Mouse (Mus musculus): ENCODE measurements around the gene Atp6v1g1. TPM values are rescaled to one million over a fixed set of nuclear protein-coding genes. Genes with fewer than 3 reads are reported as not detected.

The Atp6v1g1 gene
- polyA plus RNA-seq, 1 experiment from 2014 or later: 480 TPM

DNA sequence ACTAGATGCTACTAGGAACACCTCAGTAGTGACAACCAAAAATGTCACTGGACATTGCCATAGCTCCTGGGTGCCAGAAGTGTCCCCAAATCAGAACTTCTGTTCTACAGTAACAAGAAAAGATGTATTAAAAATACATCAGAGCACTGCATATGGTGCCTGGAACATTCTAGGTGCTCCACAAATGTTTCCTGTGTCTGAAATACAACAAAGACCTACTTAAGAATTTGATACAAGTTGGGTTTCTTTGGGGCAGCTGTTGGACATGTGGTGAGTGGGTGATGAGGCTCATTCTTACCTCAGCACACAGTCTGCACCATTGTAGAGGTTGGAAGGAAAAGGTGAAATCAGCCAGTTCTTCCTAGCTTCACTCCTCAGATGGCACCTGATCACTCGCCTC is 8.3 kb downstream of the Atp6v1g1 start:
- no peak overlapping the region for H3K4me2 ChIP-seq
- 79% methylated on average over 1 of the region's 1 CpGs for WGBS
- peaks cover 44% of the 10 kb centered on the region for H3K36me3 ChIP-seq
- no peak for ATAC-seq (ENCODE audit: low FRiP score)
- H3K4me1 ChIP-seq (replicated peaks): peaks cover 15% of the 10 kb centered on the region
- H3K27ac ChIP-seq: no peak overlapping the region
- peaks cover 17% of the 10 kb centered on the region for H3K27me3 ChIP-seq
- H3K9ac ChIP-seq: no peak overlapping the region
- H3K9me3 ChIP-seq: no peaks in the 10 kb centered on the region
- no peak overlapping the region for H3K4me3 ChIP-seq

GRCm38 (mm10) chr4:63553789-63554576 is 9.4 kb downstream of the Atp6v1g1 start:
- Histone ChIP-seq H3K9me3 (no peaks in the 10 kb centered on the region), H3K27ac (no peak overlapping the region), H3K4me3 (no peak overlapping the region), H3K9ac (no peak overlapping the region), H3K27me3 (peaks cover 18% of the 10 kb centered on the region), H3K4me2 (no peak overlapping the region), H3K36me3 (peaks cover 35% of the 10 kb centered on the region), H3K4me1 (replicated peaks) (peaks cover 17% of the 10 kb centered on the region)
- WGBS: 16% methylated on average over 4 of the region's 4 CpGs
- ATAC-seq (ENCODE audit: low FRiP score): no peak

DNA sequence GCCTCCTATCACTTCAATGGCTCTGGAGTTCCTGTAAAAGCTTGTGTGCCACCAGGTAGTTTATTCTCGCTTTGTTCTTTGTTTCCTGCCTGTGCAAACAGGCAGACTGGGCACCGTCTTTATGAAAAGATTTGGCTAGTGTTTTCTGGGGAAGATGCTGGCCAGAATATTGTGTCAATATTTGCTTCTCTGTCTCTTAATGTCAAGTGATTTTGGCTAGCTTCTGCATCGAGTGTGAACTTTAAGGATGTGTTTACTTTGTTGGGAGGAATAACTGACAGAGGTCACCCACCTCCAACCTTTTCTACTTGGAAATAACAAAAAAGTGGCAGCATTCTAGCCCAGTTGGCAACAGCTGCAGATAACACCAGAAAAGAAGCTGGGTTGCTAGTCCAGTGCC is 10.0 kb downstream of the Atp6v1g1 start:
- Histone ChIP-seq H3K27ac (no peak overlapping the region), H3K4me3 (no peak overlapping the region), H3K9me3 (no peaks in the 10 kb centered on the region), H3K4me1 (replicated peaks) (peaks cover 23% of the 10 kb centered on the region), H3K27me3 (peaks cover 18% of the 10 kb centered on the region), H3K4me2 (no peak overlapping the region), H3K9ac (no peak overlapping the region), H3K36me3 (peaks cover 29% of the 10 kb centered on the region)
- WGBS: 20% methylated on average over 3 of the region's 3 CpGs
- no peak for ATAC-seq (ENCODE audit: low FRiP score)

GRCm38 (mm10) chr4:63555111-63555510 is 10.5 kb downstream of the Atp6v1g1 start:
- Histone ChIP-seq H3K36me3 (peaks cover 27% of the 10 kb centered on the region), H3K27me3 (peaks cover 18% of the 10 kb centered on the region), H3K4me3 (no peak overlapping the region), H3K4me1 (replicated peaks) (peaks cover 27% of the 10 kb centered on the region), H3K27ac (no peak overlapping the region), H3K9ac (no peak overlapping the region), H3K4me2 (no peak overlapping the region), H3K9me3 (no peaks in the 10 kb centered on the region)
- WGBS: 95% methylated on average over 2 of the region's 2 CpGs
- no peak for ATAC-seq (ENCODE audit: low FRiP score)

- Histone ChIP-seq H3K4me3 (no peak overlapping the region), H3K4me1 (replicated peaks) (peaks cover 27% of the 10 kb centered on the region), H3K36me3 (peaks cover 15% of the 10 kb centered on the region), H3K9me3 (no peaks in the 10 kb centered on the region), H3K4me2 (no peak overlapping the region), H3K27ac (no peak overlapping the region), H3K27me3 (peaks cover 26% of the 10 kb centered on the region), H3K9ac (no peak overlapping the region)
- 62% methylated on average over 5 of the region's 5 CpGs for WGBS
- ATAC-seq (ENCODE audit: low FRiP score): no peak
Measured at GRCm38 (mm10) chr4:63556665-63557064, 12.1 kb downstream of the Atp6v1g1 start.

DNA sequence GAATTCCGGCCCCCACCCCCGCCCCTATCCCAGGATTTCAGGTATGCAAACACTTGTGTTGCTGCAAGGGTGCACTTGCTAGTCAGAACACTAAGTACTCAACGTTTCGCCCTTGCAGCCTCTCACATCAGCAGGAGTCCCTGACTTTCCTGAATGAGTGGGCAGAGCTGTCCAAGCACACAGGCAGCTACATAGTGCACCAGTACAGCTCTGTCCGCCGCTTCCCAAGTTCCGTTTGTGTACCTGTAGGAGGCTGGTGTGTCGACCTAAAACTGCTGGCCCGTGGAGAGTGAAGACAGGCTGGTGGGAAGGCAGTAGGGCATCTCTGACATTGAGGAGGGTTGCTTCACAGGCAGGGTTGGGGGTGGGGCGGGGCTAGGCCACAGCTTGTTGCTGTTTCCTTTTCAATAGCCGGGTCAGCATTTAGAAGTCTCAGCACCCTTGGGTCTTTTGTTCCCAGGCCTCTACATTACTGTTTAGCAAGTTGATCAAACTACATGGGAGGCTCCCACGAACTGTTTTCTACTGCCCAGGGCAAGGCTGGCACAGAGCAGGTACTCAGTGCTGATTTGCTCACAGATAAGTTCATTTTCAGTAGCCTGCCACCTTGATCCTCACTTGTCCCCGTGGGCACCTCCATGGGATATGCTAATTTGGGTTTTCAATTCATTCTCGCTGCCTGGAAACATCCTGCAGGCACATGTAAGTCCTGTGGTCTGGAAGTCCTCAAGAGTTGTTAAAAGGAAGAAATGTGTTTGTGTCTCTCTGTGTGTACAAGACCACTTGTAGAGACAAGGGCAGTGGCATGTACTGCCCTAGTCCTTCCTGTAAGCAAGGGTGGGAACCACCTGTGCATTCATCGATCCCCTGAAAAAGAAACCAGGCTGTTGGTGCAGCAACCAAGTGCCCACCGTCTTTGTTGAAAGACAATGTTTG is 12.8 kb downstream of the Atp6v1g1 start:
- Histone ChIP-seq H3K36me3 (peaks cover 8% of the 10 kb centered on the region), H3K4me2 (peak overlapping the region; percentile 83; the same call in 1 of the 2 replicates), H3K4me3 (peak overlapping the region; percentile 65; the same call in 1 of the 2 replicates), H3K27ac (no peak overlapping the region), H3K27me3 (peaks cover 26% of the 10 kb centered on the region), H3K9me3 (no peaks in the 10 kb centered on the region), H3K4me1 (replicated peaks) (peaks cover 27% of the 10 kb centered on the region), H3K9ac (peak overlapping the region; percentile 84; the same call in 1 of the 2 replicates)
- no peak for ATAC-seq (ENCODE audit: low FRiP score)
- 26% methylated on average over 15 of the region's 16 CpGs for WGBS

- Histone ChIP-seq H3K36me3 (no peaks in the 10 kb centered on the region), H3K27ac (no peak within 1 kb of the TSS), H3K9ac (peak within 1 kb of the TSS; percentile 84), H3K4me2 (peak within 1 kb of the TSS; percentile 83), H3K4me3 (peak within 1 kb of the TSS; percentile 65), H3K27me3 (peaks cover 26% of the 10 kb centered on the region), H3K9me3 (no peaks in the 10 kb centered on the region), H3K4me1 (replicated peaks) (peaks cover 27% of the 10 kb centered on the region)
- ATAC-seq (ENCODE audit: low FRiP score): peak; percentile 76
- WGBS: under 1% methylated on average over 80 of the region's 81 CpGs
Measured at GRCm38 (mm10) chr4:63558407-63559081, 14.0 kb downstream of the Atp6v1g1 start, which contains the start of gene Tmem268. Gene Tmem268 (plus strand): TSS chr4:63558781.

- H3K36me3 ChIP-seq: no peaks in the 10 kb centered on the region
- H3K27ac ChIP-seq: no peak overlapping the region
- peaks cover 26% of the 10 kb centered on the region for H3K27me3 ChIP-seq
- H3K4me1 ChIP-seq (replicated peaks): peaks cover 27% of the 10 kb centered on the region
- H3K9ac ChIP-seq: peak overlapping the region; percentile 84
- no peaks in the 10 kb centered on the region for H3K9me3 ChIP-seq
- ATAC-seq (ENCODE audit: low FRiP score): peak; percentile 38; the same call in 1 of the 2 replicates
- peak overlapping the region; percentile 83 for H3K4me2 ChIP-seq
- peak overlapping the region; percentile 65 for H3K4me3 ChIP-seq
- WGBS: 26% methylated on average over 9 of the region's 9 CpGs
Measured at GRCm38 (mm10) chr4:63559127-63559697, 14.6 kb downstream of the Atp6v1g1 start.

DNA sequence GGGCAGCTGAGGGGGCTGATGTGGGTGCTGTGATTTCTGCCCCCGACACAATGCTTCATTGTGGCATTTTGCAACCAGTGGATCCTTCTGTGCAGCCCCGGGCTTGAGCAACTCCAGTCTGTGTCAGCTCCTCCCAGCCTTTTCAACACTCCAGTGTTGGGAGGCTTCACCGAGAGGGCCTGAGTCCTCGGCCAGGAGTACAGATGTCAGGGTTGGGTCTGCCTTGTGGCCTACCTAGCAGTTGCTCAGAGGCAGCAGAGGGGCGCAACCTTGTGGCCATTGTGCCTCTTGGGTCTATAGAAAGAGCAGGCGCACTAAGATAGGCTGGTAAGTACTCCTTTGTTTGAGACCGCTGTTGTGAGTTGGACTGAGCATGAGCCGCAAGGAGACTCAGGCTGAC is 15.5 kb downstream of the Atp6v1g1 start:
- H3K4me3 ChIP-seq: no peak overlapping the region
- no peak overlapping the region for H3K9ac ChIP-seq
- H3K4me1 ChIP-seq (replicated peaks): peaks cover 27% of the 10 kb centered on the region
- H3K27me3 ChIP-seq: peaks cover 26% of the 10 kb centered on the region
- no peaks in the 10 kb centered on the region for H3K36me3 ChIP-seq
- 53% methylated on average over 8 of the region's 8 CpGs for WGBS
- no peaks in the 10 kb centered on the region for H3K9me3 ChIP-seq
- ATAC-seq (ENCODE audit: low FRiP score): no peak
- no peak overlapping the region for H3K27ac ChIP-seq
- H3K4me2 ChIP-seq: no peak overlapping the region

DNA sequence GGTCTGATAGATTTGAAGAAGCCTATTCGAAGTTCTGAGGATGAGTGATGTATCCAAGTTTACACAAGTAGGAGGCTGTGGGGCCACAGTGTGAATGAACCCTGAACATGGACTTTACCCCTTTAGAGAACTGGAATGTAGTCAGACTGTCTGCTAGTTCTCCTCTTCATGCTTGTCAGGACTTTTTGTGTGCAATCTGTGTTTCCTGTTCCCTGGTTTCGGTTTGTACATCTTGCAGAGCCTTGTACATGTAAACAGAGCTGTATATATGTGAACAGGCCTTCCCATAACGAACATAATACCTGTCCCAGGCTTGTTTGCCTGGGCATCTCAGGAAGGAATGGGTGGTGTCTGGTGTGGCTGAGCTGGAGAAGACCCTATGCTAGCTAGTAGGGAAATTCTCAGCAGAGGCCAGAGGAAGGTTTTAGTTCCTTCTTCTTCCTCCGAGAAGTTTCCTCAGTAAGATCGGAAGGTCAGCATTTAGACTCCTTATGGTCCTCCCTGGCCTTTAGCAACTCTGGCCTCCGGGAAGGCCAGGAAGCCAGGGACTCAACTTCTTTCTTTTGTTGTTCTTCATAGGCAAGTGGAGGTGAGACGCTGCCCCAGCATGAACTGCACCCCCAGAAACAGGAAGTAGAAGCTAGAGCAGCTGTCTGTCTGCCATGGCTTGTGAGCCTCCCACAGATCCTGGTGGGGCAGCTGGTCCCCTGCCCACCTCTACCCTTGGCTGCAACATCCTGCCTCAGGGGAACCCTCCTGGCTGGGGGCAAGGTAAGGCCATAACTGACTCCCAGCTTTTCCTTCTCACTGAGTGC is 17.5 kb downstream of the Atp6v1g1 start:
- Histone ChIP-seq H3K4me3 (no peak overlapping the region), H3K9me3 (no peaks in the 10 kb centered on the region), H3K9ac (no peak overlapping the region), H3K27me3 (peaks cover 17% of the 10 kb centered on the region), H3K4me1 (replicated peaks) (peaks cover 24% of the 10 kb centered on the region), H3K4me2 (no peak overlapping the region), H3K27ac (no peak overlapping the region), H3K36me3 (no peaks in the 10 kb centered on the region)
- no peak for ATAC-seq (ENCODE audit: low FRiP score)
- WGBS: 78% methylated on average over 7 of the region's 7 CpGs

DNA sequence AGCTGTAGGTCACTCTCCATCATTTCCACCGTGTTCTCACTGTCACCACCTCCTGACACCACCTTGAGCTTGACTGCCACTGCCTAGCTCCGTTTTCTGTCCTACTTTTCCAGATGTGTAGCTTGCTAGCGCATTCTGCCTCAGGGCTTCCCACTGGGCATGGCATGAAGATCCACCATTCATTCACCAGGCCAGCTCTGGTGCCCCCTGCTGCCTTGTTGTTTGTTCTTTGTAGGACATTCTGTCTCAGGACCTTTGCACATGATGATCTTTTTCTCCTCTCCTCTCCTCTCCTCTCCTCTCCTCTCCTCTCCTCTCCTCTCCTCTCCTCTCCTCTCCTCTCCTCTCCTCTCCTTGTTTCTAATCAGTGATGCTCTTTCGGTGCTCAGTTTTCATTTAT is 18.2 kb downstream of the Atp6v1g1 start:
- Histone ChIP-seq H3K9ac (no peak overlapping the region), H3K27ac (no peak overlapping the region), H3K4me2 (no peak overlapping the region), H3K9me3 (no peaks in the 10 kb centered on the region), H3K4me3 (no peak overlapping the region), H3K4me1 (replicated peaks) (peaks cover 18% of the 10 kb centered on the region), H3K27me3 (peaks cover 10% of the 10 kb centered on the region), H3K36me3 (no peaks in the 10 kb centered on the region)
- WGBS: 85% methylated on average over 4 of the region's 4 CpGs
- no peak for ATAC-seq (ENCODE audit: low FRiP score)
